Mouse (Mus musculus) thymus, postnatal 36 days (tissue): ENCODE data around the gene Pdpn.

Source experiments
- DNase-seq, 2 experiments: peaks; one replicate each; pipeline ENCODE4 v3.0.0; 2022; ENCODE audit warnings: mixed read lengths in 2 of 2

Pdpn gene

GRCm38 (mm10) chr4:143298431-143299315, 691 bp downstream of the Pdpn start:
- DNase-seq = no peak

DNA sequence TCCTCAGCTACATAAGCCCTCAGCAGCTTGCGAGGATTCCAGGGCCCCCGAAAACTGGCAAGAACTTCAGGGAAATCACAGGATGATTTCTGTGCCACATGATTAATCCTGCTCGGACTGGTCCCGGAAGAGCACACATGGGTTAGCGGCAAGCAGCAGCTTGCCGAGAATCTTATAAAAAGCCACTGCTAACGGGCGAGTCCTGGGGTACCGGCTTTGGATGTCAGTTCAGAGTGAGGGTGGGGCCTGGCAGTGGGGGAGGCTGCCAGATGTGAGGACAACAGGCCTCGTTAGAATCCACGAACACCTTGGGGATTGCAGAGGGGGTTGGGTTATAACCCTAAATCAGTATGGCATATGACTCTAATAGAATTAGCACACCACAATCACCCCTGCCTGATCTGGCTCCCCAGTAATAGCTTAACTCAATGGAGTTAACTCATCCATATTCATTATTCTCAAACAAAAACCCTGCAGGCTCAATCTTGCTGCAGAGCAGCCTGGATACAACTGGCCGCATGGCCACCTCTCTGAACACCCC, 2.3 kb downstream of the Pdpn start:
- no peak for DNase-seq

GRCm38 (mm10) chr4:143296153-143296552, 3.2 kb downstream of the Pdpn start:
- DNase-seq = no peak

- no peak for DNase-seq
Measured at GRCm38 (mm10) chr4:143294324-143294723, 5.0 kb downstream of the Pdpn start.

DNA sequence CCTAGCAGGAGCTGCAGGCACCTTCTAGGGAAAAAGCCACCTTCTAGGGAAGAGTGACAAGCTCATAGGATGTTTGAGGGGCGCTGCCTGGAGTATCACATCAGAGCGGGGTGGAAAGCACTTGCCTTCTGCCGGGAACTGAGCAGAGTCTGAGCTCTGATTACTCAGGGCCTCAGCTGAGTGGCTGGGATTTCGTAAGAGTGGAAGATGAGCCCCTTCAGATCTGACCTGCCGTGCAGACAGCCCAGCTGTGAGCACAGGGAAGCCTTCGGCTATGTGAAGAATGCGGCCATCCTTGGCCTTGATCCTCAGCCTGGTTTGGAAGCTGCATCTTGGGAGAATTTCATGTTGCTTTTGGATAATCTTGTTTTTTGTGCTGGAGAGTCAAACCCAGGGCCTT, 10.5 kb downstream of the Pdpn start:
- DNase-seq = no peak

- DNase-seq = no peak
Measured at GRCm38 (mm10) chr4:143288473-143288872, 10.9 kb downstream of the Pdpn start.

GRCm38 (mm10) chr4:143287065-143287464, 12.3 kb downstream of the Pdpn start:
- DNase-seq = no peak

DNA sequence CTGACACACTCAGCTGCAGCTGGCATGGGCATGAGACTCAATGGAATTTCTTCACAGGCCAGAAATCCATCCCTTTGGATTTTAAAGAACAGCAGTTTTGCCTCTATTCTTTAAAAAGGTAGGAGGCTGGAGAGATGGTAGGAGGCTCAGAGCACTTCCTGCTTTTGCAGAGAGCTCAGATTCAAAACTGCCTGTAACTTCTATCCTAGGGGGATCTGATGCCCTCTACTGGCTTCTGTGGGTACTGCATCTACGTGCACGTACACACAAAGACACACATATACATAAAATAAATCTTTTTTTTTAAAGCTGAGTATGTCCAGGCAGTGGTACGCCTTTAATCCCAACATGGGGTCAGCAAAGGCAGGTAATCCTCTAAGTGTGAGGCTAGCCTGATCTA, 19.2 kb downstream of the Pdpn start:
- DNase-seq = peak in 1 of 2 experiments; percentile 5

- no peak for DNase-seq
Measured at GRCm38 (mm10) chr4:143279661-143280060, 19.7 kb downstream of the Pdpn start.

DNA sequence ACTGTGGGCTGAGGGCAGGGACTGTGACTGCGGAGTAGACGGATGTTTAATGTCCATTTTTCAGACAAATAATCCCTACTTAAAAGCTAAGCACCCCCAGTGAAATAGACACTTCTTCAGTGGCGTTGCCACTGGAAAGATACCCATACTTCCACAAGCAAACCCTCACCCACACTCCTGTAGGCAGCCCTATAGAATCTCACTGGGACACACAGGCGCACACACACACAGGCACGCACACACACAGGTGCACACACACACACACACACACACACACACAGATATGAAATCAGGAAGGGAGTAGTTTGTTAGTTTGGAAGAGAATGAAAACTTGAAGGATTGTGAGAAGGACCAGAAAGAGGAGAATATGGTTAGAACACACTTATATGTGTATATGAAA, 20.3 kb downstream of the Pdpn start:
- DNase-seq = no peak

DNA sequence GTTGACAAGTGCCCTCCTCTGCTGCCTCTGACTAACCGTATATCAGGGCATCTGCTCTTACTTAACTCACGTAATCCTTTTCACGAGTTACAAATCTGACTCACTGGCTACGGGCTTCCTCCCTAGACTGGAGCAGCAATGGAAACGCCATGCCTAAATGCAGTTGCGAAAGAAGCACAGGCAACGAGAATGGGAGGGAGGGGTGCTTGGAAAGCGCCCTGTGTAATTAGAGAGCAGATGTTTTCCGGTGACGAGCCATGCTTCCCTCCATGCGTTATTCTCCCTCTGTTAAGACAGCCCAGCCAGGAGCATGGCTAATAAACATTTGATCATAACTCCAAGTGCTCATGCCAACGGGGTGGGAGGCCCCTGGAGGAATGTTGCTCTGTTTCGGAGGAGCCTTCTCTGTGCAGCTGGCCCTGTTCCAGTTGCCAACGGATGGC, 20.9 kb downstream of the Pdpn start:
- no peak for DNase-seq

DNA sequence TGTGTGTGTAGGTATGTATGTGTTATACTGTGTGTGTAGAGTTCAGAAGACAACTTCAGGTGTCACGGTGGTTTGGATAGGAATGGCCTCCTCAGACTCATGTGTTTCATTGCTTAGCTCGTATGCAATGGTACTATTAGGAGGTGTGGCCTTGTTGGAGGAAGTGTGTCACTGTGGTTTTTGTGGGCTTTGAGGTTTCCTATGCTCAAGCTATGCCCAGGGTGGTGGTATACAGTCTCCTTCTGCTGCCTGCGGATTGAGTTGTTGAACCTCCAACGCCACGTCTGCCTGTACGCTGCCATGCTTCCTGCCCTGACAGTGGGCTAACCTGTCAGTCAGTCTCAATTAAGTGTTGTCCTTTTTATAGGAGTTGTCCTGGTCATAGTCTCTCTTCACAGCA, 22.0 kb downstream of the Pdpn start:
- no peak for DNase-seq

GRCm38 (mm10) chr4:143271571-143271970, 27.8 kb downstream of the Pdpn start:
- no peak for DNase-seq

- DNase-seq = no peak
Measured at GRCm38 (mm10) chr4:143270903-143271302, 28.5 kb downstream of the Pdpn start.

DNA sequence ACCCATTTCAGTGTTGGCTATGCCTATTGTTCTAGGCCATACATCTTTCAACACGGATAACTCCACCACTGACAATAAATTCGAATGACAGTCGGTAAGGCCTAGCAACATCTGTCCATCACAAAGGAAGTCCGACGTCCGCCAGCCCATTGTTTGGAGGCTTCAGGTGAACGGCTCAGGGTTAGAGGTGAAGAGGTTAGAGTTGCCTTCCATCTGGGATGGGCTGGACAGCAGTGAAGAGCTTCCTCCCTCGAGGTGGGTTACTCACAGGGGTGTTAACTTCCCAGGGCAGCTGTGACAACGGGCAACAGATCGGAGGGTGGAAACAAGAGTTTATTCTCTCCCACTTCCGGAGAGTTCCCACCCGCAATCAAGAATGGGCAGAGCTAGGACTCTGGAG, 36.7 kb downstream of the Pdpn start:
- DNase-seq = no peak

- DNase-seq = no peak
Measured at GRCm38 (mm10) chr4:143259718-143260349, 39.5 kb downstream of the Pdpn start.

DNA sequence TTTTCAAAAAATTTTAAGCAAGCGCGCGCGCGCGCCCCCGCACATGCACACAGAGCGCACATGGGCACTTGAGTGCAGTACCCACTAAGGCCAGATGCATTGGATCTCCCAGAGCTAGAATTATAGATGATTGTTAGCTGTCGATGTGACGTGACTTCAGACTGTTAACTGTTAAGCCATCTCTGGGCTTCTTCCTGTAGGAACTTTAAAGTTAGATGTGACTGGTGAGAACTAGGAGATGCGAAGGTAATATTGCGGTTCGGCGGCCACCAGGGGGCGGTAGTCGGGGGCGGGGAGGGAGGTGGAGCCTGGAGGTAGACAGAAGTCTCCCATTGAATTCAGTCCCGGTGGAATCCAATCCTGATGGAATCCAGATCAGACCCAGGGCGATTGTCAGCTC, 40.8 kb downstream of the Pdpn start:
- DNase-seq = peak; percentile 23 to 41

GRCm38 (mm10) chr4:143257971-143258370, 41.4 kb downstream of the Pdpn start:
- no peak for DNase-seq

DNA sequence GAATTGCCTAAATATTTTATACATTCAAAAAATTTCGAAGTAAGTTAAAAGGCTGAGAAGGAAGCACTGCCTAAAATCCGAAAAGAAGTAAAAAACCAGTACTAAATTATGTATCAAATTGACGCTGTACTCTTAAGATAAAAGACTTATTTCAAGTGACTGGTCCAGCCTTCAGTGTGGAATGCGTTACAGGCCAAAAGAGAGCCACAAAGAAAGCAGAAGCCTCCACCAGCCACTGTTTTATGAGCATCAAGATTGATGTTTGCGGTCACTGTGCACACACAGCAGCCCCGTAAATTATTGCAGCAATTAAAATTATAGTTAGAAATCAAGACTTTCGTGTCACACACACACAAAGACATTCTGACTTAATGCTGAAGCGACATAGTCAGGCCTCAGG, 43.8 kb downstream of the Pdpn start:
- DNase-seq = no peak

GRCm38 (mm10) chr4:143253356-143253755, 46.0 kb downstream of the Pdpn start:
- no peak for DNase-seq

GRCm38 (mm10) chr4:143248050-143248449, 51.3 kb downstream of the Pdpn start:
- DNase-seq = peak; percentile 18 to 27

DNA sequence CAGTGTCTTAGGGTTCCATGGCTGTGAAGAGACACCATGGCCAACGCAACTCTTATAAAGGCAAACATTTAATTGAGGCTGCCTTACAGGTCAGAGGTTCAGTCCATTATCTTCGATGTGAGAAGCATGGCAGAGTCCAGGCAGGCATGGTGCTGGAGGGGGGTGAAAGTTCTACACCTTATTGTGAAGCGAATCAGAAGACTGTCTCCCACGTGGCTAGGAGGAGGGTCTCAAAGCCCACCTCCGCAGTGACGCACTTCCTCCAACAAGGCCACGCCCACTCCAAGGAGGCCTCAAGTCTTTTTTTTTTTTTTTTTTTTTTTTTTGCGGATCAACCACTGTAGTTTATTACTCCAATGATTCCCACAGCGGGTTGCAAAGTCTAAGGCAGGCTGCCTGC, 58.1 kb downstream of the Pdpn start:
- DNase-seq = no peak

DNA sequence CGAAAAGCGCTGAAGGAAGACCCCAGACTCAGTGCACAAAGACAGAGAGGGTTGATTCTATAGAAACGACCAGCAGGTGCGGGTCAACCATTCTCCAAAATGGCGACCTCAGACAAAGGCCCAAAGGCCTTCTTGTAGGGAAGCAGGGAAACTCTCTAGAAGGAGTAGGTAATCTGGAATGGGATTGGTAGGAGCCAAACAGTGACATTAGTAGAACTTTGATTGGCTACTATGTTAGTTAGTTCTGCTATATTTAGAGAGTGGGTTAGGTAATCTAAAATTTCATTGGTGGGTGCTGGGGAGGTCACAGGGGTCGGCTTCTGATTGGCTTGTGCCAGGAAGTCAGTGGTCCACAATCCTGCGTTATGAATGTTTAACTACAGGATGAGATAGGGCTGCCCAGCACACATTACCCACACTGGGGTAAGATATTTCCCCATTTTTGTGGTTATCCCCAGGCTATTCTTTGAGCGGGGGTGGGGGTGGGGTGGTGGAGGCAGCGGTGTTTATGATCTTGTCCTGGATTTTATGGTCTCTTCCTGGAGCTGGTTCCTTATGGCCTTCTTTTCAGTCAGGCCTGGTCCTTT, 59.7 kb downstream of the Pdpn start:
- DNase-seq = no peak

DNA sequence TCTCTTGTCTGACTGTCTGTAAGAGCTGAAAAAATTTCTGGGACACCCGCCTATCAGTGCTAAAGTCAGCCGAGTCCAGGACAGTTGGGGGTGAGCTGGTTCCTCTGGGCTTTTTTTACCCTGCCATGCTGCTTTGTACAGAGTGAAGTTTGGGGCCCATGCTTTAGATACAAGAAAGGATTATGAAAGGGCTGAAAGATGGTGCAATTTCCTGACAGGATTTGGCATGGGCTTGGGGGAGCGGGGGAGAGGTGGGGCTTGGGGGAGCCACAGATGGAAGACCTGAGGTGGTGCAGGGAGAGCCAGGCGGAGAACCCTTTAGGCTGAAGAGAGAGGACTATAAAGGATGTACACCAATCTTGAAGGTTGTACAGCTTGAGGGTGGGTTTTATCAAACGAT, 60.2 kb downstream of the Pdpn start:
- no peak for DNase-seq
